Mouse (Mus musculus) cerebellum, adult 18-20 months (tissue): Measurements from ENCODE around the gene Clip4.
"Not testable (repeated sequence)": the region's sequence is repeated elsewhere in the genome, so short reads cannot be mapped to it uniquely, and the experiment has no call there.

Source experiments
- DNase-seq, 2 experiments: peaks; one replicate each; pipeline ENCODE4 v3.0.0; 2021

Clip4 gene

DNA sequence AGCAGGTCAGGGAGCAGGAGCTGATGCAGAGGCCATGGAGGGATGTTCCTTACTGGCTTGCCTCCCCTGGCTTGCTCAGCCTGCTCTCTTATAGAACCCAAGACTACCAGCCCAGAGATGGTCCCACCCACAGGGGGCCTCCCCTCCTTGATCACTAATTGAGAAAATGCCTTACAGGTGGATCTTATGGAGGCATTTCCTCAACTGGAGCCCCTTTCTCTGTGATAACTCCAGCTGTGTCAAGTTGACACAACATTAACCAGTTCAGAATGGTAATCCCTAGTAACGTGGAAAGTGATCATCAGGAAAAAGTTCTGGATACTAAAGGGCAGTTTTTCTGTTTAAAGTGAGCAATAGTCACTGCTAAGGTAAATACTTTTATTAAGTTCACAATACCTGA is at the start of gene Clip4:
TSS of gene Clip4 (plus strand) at position 301 of the 400 bp plus-strand sequence.
- not testable (repeated sequence) for DNase-seq

GRCm38 (mm10) chr17:71720434-71720833 is 47.8 kb upstream of the Clip4 start:
- peak; percentile 59 to 77 for DNase-seq

DNA sequence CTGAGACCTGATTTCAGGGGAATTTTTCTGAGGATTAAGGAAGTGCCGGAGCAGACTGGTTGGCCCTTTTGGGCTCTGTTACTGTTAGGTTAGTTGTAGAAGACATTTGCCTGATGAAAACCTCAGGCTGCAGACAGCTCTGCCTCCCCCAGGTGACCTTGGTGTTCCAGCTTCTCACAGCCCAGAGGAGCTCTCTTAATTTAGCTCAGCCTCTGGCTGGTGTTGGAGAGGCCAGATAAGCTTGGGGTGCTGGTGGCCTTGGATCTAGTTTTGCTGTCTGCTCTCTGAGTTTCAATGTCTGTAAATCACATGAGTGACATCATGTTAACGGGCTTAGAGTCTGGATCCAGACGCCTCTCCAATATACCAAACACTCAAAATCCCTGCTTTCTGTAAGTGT is 47.3 kb upstream of the Clip4 start:
- no peak for DNase-seq

GRCm38 (mm10) chr17:71730655-71731054 is 37.6 kb upstream of the Clip4 start:
- DNase-seq: no peak

GRCm38 (mm10) chr17:71736442-71736841 is 31.8 kb upstream of the Clip4 start:
- DNase-seq: no peak

DNA sequence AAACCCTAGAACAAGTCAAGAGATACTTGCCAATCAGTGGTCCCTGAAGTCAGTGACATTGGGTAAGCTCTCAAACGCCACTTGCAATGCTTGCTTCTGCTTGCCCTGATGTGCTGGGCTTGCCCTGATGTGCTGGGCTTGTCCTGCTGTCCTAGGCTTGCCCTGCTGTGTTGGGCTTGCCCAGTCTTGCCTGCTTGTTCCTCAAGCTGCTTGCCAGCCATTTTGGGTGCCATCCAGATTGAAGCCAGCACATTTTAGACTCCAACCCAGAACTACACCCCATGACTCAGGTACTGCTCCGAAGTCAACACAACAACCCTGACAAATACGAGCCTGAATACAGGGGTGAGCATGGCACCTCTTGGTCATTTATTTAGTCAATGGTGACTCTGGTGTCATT is 26.1 kb upstream of the Clip4 start:
- DNase-seq: no peak

GRCm38 (mm10) chr17:71742935-71743334 is 25.3 kb upstream of the Clip4 start:
- no peak for DNase-seq

DNA sequence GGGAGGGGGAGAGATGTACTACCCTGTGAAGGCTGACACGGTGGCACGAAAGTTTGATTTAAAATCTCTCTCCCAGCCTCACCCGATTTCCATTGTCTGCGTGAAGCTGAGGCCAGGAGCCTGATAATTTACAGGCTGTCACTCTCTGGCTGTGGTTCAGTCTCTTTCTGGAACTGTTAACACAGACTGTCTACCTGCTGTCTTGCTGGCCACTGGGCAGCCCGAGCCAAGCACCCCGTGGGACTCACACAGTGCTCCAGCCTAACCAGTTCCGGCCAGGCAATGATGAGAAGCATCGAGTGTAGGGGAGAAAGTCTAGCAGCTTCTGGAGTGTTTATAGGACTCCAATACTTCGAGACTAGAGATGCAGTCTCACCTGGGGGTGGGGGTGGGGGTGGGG is 22.2 kb upstream of the Clip4 start:
- peak; percentile 50 to 58 for DNase-seq

DNA sequence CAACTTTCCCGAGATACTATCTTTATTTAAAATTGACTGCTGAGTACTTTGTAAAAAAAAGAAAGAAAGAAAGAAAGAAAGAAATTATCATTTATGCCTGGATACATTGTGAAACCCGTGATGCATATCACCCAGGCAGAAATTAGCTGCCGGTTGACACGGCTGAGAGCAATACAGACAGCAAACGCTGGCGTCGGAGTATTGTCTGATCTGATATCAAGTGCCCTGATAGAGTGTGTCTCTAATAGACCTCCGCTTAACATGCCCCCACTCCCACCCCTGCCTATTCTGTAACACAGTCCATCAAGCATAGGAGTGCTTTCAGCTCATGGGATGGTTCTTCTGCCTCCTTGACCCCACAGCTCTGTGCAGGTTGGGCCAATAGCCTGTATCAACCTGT is 20.7 kb upstream of the Clip4 start:
- DNase-seq: no peak

- DNase-seq: peak in 1 of 2 experiments; percentile 17
Measured at GRCm38 (mm10) chr17:71749616-71750168, 18.6 kb upstream of the Clip4 start.

DNA sequence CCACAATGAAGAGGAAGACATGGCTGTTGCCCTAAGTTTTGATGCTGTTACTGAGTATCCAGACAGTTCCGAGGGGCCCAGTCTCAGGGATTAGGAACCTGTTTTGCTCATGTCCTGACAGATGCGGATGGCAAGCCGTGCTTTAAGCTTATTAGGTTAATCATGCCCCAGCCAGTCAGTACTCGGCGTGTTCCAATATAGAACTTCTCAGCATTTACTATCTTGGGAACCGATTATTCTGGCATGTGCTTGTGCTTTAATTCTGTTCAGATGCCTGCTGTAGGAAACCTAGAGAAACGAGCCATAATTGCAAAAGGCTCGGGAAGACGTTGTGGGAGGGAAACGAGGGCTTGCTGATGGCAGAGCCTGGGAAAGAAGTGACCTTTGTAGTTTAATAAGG is 15.4 kb upstream of the Clip4 start, which contains the start of gene Pcare:
TSS of gene Pcare (minus strand) at position 64 of the 400 bp plus-strand sequence.
- no peak for DNase-seq

GRCm38 (mm10) chr17:71760536-71760935 is 7.7 kb upstream of the Clip4 start:
- DNase-seq: no peak

GRCm38 (mm10) chr17:71769564-71769963 is 1.3 kb downstream of the Clip4 start:
- no peak for DNase-seq

- DNase-seq: no peak
Measured at GRCm38 (mm10) chr17:71770696-71771095, 2.4 kb downstream of the Clip4 start.

GRCm38 (mm10) chr17:71774173-71774572 is 5.9 kb downstream of the Clip4 start:
- no peak for DNase-seq

DNA sequence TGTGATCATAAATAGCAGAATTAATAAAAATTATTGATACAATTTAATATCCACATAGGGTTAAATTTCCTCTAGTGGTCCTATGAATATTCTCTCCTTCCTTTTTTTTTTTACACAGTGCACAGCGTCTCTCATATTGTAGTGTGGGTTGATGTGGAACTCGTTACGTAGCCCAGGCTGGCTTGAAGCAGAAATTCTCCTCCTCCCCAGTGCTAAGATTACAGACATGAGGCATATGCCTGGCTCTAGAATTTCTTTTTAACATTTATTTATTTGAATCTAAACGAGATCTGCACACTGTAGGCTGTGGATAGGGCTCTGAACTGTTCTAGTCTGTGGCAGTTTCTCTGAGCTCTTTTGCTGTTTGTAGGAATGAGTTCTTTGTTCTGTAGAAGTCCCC is 7.0 kb downstream of the Clip4 start:
- no peak for DNase-seq

DNA sequence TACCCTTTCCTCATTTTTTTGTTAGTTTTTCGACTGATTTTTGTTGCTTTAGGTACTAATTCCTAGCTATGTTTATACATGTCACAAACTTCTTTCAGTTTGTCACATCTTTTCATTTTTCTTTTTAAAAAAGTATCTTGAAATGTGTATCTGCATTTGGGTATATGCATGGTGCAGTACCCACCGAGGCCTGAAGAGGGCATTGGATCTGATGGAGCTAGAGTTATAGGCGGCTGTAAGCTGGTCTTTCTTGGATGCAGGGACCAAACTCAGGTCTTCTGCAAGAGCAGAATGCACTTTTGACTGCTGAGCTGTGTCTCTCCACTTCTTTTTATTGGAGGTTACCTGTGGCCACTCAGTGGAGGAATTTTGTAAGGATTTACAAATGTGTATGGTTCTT is 10.4 kb downstream of the Clip4 start:
- DNase-seq: no peak

- DNase-seq: no peak
Measured at GRCm38 (mm10) chr17:71780490-71780889, 12.2 kb downstream of the Clip4 start.

DNA sequence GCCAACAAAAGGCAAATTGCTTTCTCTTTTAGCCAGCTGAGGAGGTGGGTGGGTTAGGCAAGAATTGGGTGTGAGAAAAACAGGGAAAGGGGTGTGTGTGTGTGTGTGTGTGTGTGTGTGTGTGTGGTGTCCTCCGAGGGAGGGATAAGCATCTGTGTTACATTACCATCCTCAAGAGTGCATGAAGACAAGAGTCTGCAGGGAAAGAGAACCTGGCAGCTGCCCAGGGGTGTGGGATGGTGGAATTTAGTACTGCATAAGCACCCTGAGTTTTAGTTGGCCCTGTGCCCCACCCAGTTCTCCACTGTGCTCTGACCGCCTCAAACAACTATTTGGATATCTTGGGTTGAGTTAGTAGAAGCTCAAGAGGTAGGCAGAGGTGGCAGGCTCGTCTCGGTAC is 12.7 kb downstream of the Clip4 start:
- DNase-seq: no peak

DNA sequence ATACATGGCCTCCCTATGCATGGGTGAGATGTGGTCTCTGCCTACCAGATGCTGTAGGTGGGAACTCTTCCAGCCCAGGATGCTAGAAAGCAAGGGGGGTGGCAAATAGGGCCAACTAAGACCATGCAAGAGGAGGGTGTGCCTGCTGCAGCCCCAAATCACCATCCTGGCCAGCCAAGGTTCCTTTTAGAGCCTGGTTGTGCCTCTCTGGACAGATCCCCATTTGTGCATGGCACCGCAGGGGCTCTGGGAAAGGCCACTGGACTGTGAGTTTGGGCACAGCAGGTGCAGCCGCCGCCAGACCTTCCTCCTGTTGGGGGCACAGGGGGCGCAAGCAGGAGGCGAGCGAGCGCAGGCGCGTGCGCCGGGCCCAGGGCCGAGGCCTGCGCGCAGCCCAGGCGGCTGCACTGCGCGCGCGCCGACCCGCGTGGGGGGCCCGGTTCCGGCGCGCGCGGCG is 14.0 kb downstream of the Clip4 start:
- DNase-seq: peak in 1 of 2 experiments; percentile 4

DNA sequence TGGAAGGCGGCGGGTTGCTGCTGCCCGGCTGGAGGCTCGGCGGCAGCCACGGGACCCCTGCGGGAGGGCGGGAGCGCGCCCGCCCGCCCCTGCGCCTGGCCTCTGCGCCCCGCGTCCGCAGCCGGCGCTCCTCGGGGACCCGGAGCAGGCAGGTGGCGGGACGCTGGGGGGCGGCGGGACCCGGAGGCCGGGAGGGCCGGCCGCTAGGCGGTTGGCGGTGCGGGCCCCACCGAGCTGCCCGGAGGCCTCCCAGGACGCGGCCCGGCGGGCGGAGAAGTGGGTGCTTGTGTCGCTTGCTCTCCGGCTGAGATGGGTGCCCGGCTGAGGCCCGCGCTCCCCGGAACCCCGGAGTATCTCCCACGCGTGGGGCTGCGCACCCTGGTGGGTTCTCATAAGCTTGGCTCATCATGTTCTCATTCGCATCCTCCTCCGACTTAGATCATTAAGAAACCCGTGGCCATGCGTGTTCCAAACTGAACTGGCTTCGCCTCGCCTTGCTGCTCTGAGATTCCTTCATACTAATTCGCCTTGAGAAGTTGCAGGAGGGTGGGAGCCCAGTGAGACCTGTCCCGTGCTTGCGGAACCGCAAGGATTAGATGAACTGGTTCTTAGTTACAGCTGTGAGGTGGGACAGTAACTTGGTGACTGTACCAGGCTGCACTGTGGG is 14.6 kb downstream of the Clip4 start:
- DNase-seq: peak in 1 of 2 experiments; percentile 5

DNA sequence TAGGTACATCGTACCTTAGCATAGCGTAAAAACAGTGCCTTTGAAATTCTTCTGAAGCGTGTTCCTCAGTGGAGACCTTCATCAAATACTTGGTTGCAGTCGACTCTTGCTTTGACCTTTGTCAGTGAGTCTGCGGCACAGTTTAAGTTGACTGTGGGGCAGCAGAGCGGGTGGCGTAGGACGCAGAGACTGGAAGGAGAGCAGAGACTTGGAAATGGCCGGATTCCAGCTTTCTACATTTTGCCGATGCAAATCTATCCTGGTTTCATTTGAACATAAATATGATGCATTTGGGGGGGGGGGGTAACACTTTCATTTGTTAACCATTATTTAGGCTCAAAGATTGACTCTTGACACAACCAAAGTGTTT is 15.1 kb downstream of the Clip4 start:
- DNase-seq: no peak

- DNase-seq: no peak
Measured at GRCm38 (mm10) chr17:71786456-71786855, 18.2 kb downstream of the Clip4 start.

GRCm38 (mm10) chr17:71791109-71791508 is 22.8 kb downstream of the Clip4 start:
- DNase-seq: no peak

DNA sequence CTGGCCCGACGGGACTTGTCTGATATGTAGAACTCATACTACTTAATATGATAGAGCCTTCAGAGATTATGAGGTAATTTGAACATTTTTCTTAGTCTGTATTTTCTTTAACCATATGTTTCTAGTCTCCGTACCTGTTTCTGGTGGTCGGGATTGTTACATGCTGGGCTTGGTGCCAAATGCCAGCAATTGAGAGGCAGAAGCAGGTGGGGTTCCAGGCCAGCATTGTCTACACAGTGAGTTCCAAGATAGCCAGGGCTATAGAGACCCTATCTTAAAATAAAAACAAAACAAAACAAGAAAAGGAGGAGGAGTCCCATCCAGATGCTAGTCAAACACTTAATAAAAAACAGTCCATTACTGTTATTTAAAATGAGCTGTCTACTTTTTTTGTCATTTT is 23.3 kb downstream of the Clip4 start:
- no peak for DNase-seq
